Mouse (Mus musculus): Measurements from ENCODE around the gene Cdkn3.

GRCm38 (mm10) chr14:46807927-46808326 is 47.6 kb downstream of the Cdkn3 start:
- TF ChIP-seq EP300 (optimal IDR thresholded peaks at IDR 0.05) (no peak), CTCF (IDR thresholded peaks at IDR 0.05; ENCODE audit: low read depth) (no peak)
